Mouse (Mus musculus): ENCODE measurements around the gene Acp2. TPM values are rescaled to one million over a fixed set of nuclear protein-coding genes. Genes with fewer than 3 reads are reported as not detected.

Gene Acp2
- total and polyA plus RNA-seq, 3 experiments, result 5.3 to 19.5 (median 9.6) TPM

DNA sequence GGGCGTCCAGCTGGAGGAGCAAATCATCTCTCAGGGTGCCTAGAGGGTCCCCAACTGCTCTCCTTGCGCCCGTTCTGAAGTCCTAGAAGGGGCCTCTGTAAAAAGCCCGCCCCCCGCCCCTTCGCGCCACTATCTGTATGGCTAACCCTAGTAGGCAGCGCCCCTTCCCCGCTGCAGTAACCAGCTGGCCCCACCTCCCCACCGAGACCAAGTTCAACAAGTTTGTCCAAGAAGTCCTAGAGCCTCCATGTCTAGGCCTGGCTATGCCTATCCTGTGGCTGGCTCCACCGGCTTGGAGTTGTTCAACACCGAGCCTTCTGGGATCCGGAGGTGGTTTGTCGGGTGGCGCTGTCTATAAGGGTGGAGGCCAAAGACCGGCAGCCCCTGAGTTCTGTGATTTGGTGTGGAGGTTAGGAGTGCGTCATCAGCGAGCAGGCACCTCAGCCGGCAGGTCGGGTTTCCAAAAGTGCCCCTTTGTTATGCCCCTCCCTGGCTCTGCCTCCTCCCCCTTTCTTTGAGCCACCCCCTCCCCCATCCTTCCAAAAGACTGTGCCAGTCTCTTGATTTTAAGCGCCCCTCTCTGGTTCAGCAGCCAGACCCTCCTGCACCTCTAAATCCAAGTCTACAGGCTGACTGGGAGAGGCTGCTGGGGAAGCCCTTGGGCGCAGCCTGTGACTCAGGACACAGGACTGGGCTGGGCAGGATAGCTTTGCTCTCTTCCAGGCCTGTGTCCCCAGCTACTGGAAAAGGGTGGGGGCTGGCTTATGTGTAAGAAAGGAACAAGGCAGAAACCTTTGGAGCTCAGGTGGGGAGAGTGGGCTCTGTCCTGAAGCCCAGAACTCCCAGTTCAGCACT is 54.7 kb downstream of the Acp2 start:
- no peaks in the 10 kb centered on the region for H3K36me3 ChIP-seq (replicated peaks)
- no peak for DNase-seq (ENCODE audit: low spot score)
- H3K27me3 ChIP-seq (ENCODE audit: insufficient read depth, low read length), result peaks cover 92% of the 10 kb centered on the region
- no peak for ATAC-seq (ENCODE audit: extremely low read depth, insufficient number of reproducible peaks, low FRiP score, poor library complexity, severe bottlenecking)
- H3K4me3 ChIP-seq (ENCODE audit: low read depth, low read length), result peak overlapping the region; percentile 69
- H3K9me3 ChIP-seq (replicated peaks), result no peaks in the 10 kb centered on the region
- peaks cover 29% of the 10 kb centered on the region for H3K4me1 ChIP-seq (ENCODE audit: insufficient read depth, low read depth, low read length)
- TF ChIP-seq GATA1 (IDR thresholded peaks at IDR 0.05; ENCODE audit: borderline replicate concordance, low read length) (no peak), GATA2 (IDR thresholded peaks at IDR 0.05; ENCODE audit: borderline replicate concordance, low read depth, low read length) (no peak), TAL1 (conservative IDR thresholded peaks at IDR 0.05; ENCODE audit: low read depth, low read length) (no peak), POLR2AphosphoS5 (IDR thresholded peaks at IDR 0.05; ENCODE audit: insufficient replicate concordance, low read depth, low read length) (no peak), CTCF (IDR thresholded peaks at IDR 0.05; ENCODE audit: low read depth, low read length) (no peak)

DNA sequence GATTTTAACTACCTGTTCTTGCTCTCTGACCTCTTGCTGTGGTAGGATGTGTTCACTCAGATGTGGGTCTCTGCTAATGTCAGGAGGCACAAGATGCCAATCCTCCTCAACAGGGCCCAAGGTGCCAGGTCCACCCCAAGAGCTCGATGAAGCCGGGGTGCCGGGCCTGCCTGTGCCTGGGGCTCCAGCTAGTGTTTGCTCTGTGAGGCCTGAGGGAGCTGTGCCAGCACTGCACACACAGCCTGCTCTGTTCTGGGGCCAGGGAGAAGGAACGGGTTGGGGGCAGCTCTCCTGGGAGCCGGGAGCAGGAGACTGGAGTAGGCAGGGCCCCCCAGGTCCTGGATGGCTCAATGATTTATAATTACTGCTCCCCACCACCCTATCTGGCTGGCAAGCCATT is 55.4 kb downstream of the Acp2 start:
- TF ChIP-seq GATA1 (IDR thresholded peaks at IDR 0.05; ENCODE audit: borderline replicate concordance, low read length), result no peak
- no peak for TF ChIP-seq GATA2 (IDR thresholded peaks at IDR 0.05; ENCODE audit: borderline replicate concordance, low read depth, low read length)
- no peak for TF ChIP-seq TAL1 (conservative IDR thresholded peaks at IDR 0.05; ENCODE audit: low read depth, low read length)
- no peak for TF ChIP-seq CTCF (IDR thresholded peaks at IDR 0.05; ENCODE audit: low read depth, low read length)
- TF ChIP-seq POLR2AphosphoS5 (IDR thresholded peaks at IDR 0.05; ENCODE audit: insufficient replicate concordance, low read depth, low read length), result no peak
- H3K27me3 ChIP-seq (ENCODE audit: insufficient read depth, low read length), result peaks cover 91% of the 10 kb centered on the region
- H3K9me3 ChIP-seq (replicated peaks), result no peaks in the 10 kb centered on the region
- DNase-seq (ENCODE audit: low spot score), result no peak
- H3K36me3 ChIP-seq (replicated peaks), result no peaks in the 10 kb centered on the region
- H3K4me1 ChIP-seq (ENCODE audit: insufficient read depth, low read depth, low read length), result peaks cover 24% of the 10 kb centered on the region
- no peak overlapping the region for H3K4me3 ChIP-seq (ENCODE audit: low read depth, low read length)
- no peak for ATAC-seq (ENCODE audit: extremely low read depth, insufficient number of reproducible peaks, low FRiP score, poor library complexity, severe bottlenecking)

DNA sequence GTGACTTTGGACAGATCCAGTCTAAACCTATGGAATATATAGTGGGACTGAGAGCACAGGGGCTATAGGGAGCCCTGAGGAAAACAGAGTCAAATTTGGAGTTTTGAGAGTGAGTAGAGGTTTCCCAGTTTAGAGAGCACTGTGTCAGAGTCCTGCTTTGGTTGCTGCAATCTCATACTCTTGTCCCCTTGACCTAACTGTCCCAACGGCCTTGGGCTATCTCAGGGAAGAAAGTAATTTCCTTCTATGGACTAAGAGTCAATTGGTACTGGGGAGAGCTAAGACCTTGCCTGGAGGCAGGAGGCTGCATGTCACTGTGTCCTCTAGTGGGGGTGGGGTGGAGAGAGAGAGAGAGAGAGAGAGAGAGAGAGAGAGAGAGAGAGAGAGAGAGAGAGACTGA is 56.1 kb downstream of the Acp2 start:
- ATAC-seq (ENCODE audit: extremely low read depth, insufficient number of reproducible peaks, low FRiP score, poor library complexity, severe bottlenecking), result no peak
- H3K36me3 ChIP-seq (replicated peaks), result no peaks in the 10 kb centered on the region
- no peak overlapping the region for H3K4me3 ChIP-seq (ENCODE audit: low read depth, low read length)
- no peaks in the 10 kb centered on the region for H3K9me3 ChIP-seq (replicated peaks)
- DNase-seq (ENCODE audit: low spot score), result no peak
- TF ChIP-seq GATA1 (IDR thresholded peaks at IDR 0.05; ENCODE audit: borderline replicate concordance, low read length) (no peak), GATA2 (IDR thresholded peaks at IDR 0.05; ENCODE audit: borderline replicate concordance, low read depth, low read length) (no peak), CTCF (IDR thresholded peaks at IDR 0.05; ENCODE audit: low read depth, low read length) (no peak)
- H3K4me1 ChIP-seq (ENCODE audit: insufficient read depth, low read depth, low read length), result peaks cover 26% of the 10 kb centered on the region
- H3K27me3 ChIP-seq (ENCODE audit: insufficient read depth, low read length), result peaks cover 84% of the 10 kb centered on the region

DNA sequence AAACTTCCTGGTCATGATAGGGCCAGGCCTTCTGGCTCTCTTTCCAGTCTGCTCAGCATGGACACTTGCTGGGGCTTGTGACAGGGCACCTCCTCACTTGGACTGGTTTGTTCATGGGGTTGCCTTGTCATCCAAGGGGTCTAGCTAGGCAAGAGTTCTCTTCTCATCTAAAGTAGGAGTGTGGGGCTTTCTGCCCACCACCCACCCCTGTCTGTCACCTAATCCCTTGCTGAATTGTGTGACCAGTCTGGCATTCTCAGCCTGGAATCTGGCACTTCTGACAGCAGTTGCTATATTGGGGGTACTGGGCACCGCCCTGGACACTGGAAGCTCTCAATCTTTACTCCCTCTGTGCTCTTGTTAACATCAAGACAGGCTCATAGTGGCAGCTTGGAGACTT is 56.8 kb downstream of the Acp2 start:
- Histone ChIP-seq H3K36me3 (replicated peaks) (no peaks in the 10 kb centered on the region), H3K27me3 (ENCODE audit: insufficient read depth, low read length) (peaks cover 77% of the 10 kb centered on the region)
- DNase-seq (ENCODE audit: low spot score), result no peak

More for the DNA sequence above, 56.8 kb downstream of the Acp2 start:
- peaks cover 33% of the 10 kb centered on the region for H3K4me1 ChIP-seq (ENCODE audit: insufficient read depth, low read depth, low read length)
- TF ChIP-seq CTCF (IDR thresholded peaks at IDR 0.05; ENCODE audit: low read depth, low read length), result no peak
- TF ChIP-seq GATA2 (IDR thresholded peaks at IDR 0.05; ENCODE audit: borderline replicate concordance, low read depth, low read length), result no peak
- TF ChIP-seq TAL1 (conservative IDR thresholded peaks at IDR 0.05; ENCODE audit: low read depth, low read length), result no peak
- TF ChIP-seq POLR2AphosphoS5 (IDR thresholded peaks at IDR 0.05; ENCODE audit: insufficient replicate concordance, low read depth, low read length), result no peak
- no peak for TF ChIP-seq GATA1 (IDR thresholded peaks at IDR 0.05; ENCODE audit: borderline replicate concordance, low read length)
- no peak overlapping the region for H3K4me3 ChIP-seq (ENCODE audit: low read depth, low read length)
- H3K9me3 ChIP-seq (replicated peaks), result no peaks in the 10 kb centered on the region
- no peak for ATAC-seq (ENCODE audit: extremely low read depth, insufficient number of reproducible peaks, low FRiP score, poor library complexity, severe bottlenecking)

Other genes with a start within 250 kb of the Acp2 start
- 1.8 TPM in 1 of 2 replicates, not detected in the other for gene Rapsn, start 167.3 kb upstream of the Acp2 start, total RNA-seq (2014; fragmentation: Nextera tagmentation)
- gene Rapsn, start 167.3 kb upstream of the Acp2 start, total RNA-seq (2017), result 3.4 and 4.4 TPM in 2 replicates
- 2.3 and 3.7 TPM in 2 replicates for gene Rapsn, start 167.3 kb upstream of the Acp2 start, polyA plus RNA-seq (2012)
- 109 and 141 TPM in 2 replicates for gene Psmc3, start 148.9 kb upstream of the Acp2 start, total RNA-seq (2014; fragmentation: Nextera tagmentation)
- 280 and 333 TPM in 2 replicates for gene Psmc3, start 148.9 kb upstream of the Acp2 start, total RNA-seq (2017)
- gene Psmc3, start 148.9 kb upstream of the Acp2 start, polyA plus RNA-seq (2012), result 151 and 165 TPM in 2 replicates
- gene Slc39a13, start 132.5 kb upstream of the Acp2 start, total RNA-seq (2014; fragmentation: Nextera tagmentation), result 23.6 and 24.9 TPM in 2 replicates
- 8.6 and 12.7 TPM in 2 replicates for gene Slc39a13, start 132.5 kb upstream of the Acp2 start, total RNA-seq (2017)
- 12.1 and 13.6 TPM in 2 replicates for gene Slc39a13, start 132.5 kb upstream of the Acp2 start, polyA plus RNA-seq (2012)
- 79.8 and 99.2 TPM in 2 replicates for gene Spi1, start 120.5 kb upstream of the Acp2 start, total RNA-seq (2014; fragmentation: Nextera tagmentation)
- gene Spi1, start 120.5 kb upstream of the Acp2 start, total RNA-seq (2017), result 23.5 and 25.4 TPM in 2 replicates
- gene Spi1, start 120.5 kb upstream of the Acp2 start, polyA plus RNA-seq (2012), result 135 and 138 TPM in 2 replicates
- not detected in 2 replicates for gene Mybpc3, start 84.7 kb upstream of the Acp2 start, total RNA-seq (2014; fragmentation: Nextera tagmentation)
- gene Mybpc3, start 84.7 kb upstream of the Acp2 start, total RNA-seq (2017), result under 0.01 TPM in 1 of 2 replicates, not detected in the other
- gene Mybpc3, start 84.7 kb upstream of the Acp2 start, polyA plus RNA-seq (2012), result not detected in 2 replicates
- 26.7 and 33.2 TPM in 2 replicates for gene Madd, start 19.0 kb upstream of the Acp2 start, total RNA-seq (2014; fragmentation: Nextera tagmentation)
- 18.0 and 22.5 TPM in 2 replicates for gene Madd, start 19.0 kb upstream of the Acp2 start, total RNA-seq (2017)
- 8.2 and 10.4 TPM in 2 replicates for gene Madd, start 19.0 kb upstream of the Acp2 start, polyA plus RNA-seq (2012)
- gene Nr1h3, start 51 bp upstream of the Acp2 start, total RNA-seq (2014; fragmentation: Nextera tagmentation), result not detected in 2 replicates
- 0.38 and 0.52 TPM in 2 replicates for gene Nr1h3, start 51 bp upstream of the Acp2 start, total RNA-seq (2017)
- gene Nr1h3, start 51 bp upstream of the Acp2 start, polyA plus RNA-seq (2012), result 0.18 and 0.27 TPM in 2 replicates
- gene Ddb2, start 34.1 kb downstream of the Acp2 start, total RNA-seq (2014; fragmentation: Nextera tagmentation), result 12.9 and 18.7 TPM in 2 replicates
- gene Ddb2, start 34.1 kb downstream of the Acp2 start, total RNA-seq (2017), result 15.2 and 18.5 TPM in 2 replicates
- gene Ddb2, start 34.1 kb downstream of the Acp2 start, polyA plus RNA-seq (2012), result 1.3 and 1.5 TPM in 2 replicates
- not detected in 2 replicates for gene Pacsin3, start 53.1 kb downstream of the Acp2 start, total RNA-seq (2014; fragmentation: Nextera tagmentation)
- 0.33 and 0.35 TPM in 2 replicates for gene Pacsin3, start 53.1 kb downstream of the Acp2 start, total RNA-seq (2017)
- gene Pacsin3, start 53.1 kb downstream of the Acp2 start, polyA plus RNA-seq (2012), result 0.16 and 0.44 TPM in 2 replicates
- gene Arfgap2, start 62.1 kb downstream of the Acp2 start, total RNA-seq (2014; fragmentation: Nextera tagmentation), result 48.5 and 52.4 TPM in 2 replicates
- gene Arfgap2, start 62.1 kb downstream of the Acp2 start, total RNA-seq (2017), result 53.0 and 54.9 TPM in 2 replicates
- gene Arfgap2, start 62.1 kb downstream of the Acp2 start, polyA plus RNA-seq (2012), result 42.1 and 44.2 TPM in 2 replicates
- not detected in 2 replicates for gene 1110051M20Rik, start 241.8 kb downstream of the Acp2 start, total RNA-seq (2014; fragmentation: Nextera tagmentation)
- gene 1110051M20Rik, start 241.8 kb downstream of the Acp2 start, total RNA-seq (2017), result 0.58 and 0.76 TPM in 2 replicates
- gene 1110051M20Rik, start 241.8 kb downstream of the Acp2 start, polyA plus RNA-seq (2012), result 0.05 TPM in 1 of 2 replicates, not detected in the other